Mouse (Mus musculus) hindbrain, embryonic 14.5 days (tissue): Measurements from ENCODE around the gene Gm12184. TPM values are rescaled to one million over a fixed set of nuclear protein-coding genes. Genes with fewer than 3 reads are reported as not detected.

Experiments used
- ATAC-seq: fragments of 200-750 bp; cut with Nextera tagmentation; 2 replicates; pipeline ENCODE4 v1.8.0; 2017; ENCODE audit warnings: moderate number of reproducible peaks, mild to moderate bottlenecking, moderate TSS enrichment, moderate library complexity; ENCODE audit not compliant: low FRiP score
- DNase-seq: peaks from one replicate; pipeline ENCODE4 v3.0.0-alpha.2; 2015; ENCODE audit warnings: low spot score
- H3K27ac ChIP-seq: fragments of 300-500 bp; sonication (generic); 2 replicates; pipeline ENCODE4 v1.5.1; 2014; ENCODE audit warnings: mild to moderate bottlenecking, moderate library complexity
- H3K27me3 ChIP-seq: fragments of 300-500 bp; sonication (generic); 2 replicates; pipeline ENCODE4 v1.6.1; 2014; ENCODE audit warnings: mild to moderate bottlenecking, low read length, mixed read lengths; ENCODE audit not compliant: control insufficient read depth, insufficient read depth
- H3K36me3 ChIP-seq: fragments of 300-500 bp; sonication (generic); replicated peaks from 2 replicates; pipeline ENCODE4 v1.6.1; 2014; ENCODE audit not compliant: control insufficient read depth, insufficient read depth
- H3K4me1 ChIP-seq: fragments of 300-500 bp; sonication (generic); replicated peaks from 2 replicates; pipeline ENCODE4 v1.6.1; 2014; ENCODE audit warnings: antibody characterized with exemption, low read length, mixed read lengths; ENCODE audit not compliant: control insufficient read depth, insufficient read depth
- H3K4me2 ChIP-seq: fragments of 300-500 bp; sonication (generic); replicated peaks from 2 replicates; pipeline ENCODE4 v1.6.1; 2014; ENCODE audit warnings: mild to moderate bottlenecking, moderate library complexity
- H3K4me3 ChIP-seq: fragments of 300-500 bp; sonication (generic); replicated peaks from 2 replicates; pipeline ENCODE4 v1.5.1; 2014; ENCODE audit warnings: mild to moderate bottlenecking, low read length
- H3K9ac ChIP-seq: fragments of 300-500 bp; sonication (generic); 2 replicates; pipeline ENCODE4 v1.6.1; 2014
- H3K9me3 ChIP-seq: fragments of 300-500 bp; sonication (generic); 2 replicates; pipeline ENCODE4 v1.6.1; 2016; ENCODE audit warnings: low read length; ENCODE audit not compliant: control insufficient read depth
- WGBS: fragments of 180-500 bp; shearing (Covaris S2); extraction: QIAGEN DNeasy Blood & Tissue Kit; methylation state at CpG from one replicate; pipeline ENCODE4 v1.1.7; 2014; 5-methylcytosine and 5-hydroxymethylcytosine counted together
- polyA plus RNA-seq: library from polyadenylated mRNA; unstranded; fragments of >200 nt; fragmentation: Nextera tagmentation; extraction: Ambion mirVana; gene quantifications from 2 replicates; pipeline ENCODE4 v1.2.1, GENCODE M21; 2014

Gm12184 gene
- polyA plus RNA-seq, 1 experiment from 2014 or later: 1.6 TPM

DNA sequence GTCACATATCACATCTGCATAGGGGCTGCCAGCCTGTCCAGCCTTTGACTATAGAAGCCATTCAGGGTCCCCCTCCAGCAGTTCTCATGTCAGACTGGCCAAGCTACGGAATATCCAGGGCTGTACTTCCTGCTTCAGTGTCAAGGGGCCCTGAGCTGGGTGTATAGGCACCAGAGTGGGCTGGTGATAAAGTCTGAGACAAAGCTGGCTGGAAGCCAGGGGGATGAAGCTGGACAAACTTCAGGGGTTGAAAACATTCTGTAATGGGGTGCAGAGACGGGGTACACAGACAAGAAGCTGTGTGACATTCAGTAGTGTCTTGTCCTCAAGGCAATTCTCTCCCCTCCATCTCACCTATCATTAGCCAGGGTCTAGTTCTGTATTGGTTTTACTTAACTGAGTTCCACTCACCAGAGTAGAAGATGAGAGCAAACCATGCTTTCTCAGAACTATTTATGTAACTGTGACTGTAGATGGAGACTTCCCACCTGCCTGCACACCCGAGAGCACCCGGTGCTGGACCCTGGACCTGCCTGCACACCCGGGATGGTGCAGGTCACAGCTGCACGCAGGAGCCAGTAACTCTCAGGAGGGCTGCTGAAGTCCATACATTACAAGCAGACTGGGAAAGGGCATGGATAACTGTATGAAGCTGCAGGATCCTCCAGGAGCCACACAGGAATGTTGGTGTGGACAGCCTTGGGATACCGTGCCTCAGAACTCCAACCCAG is 43.1 kb upstream of the Gm12184 start:
- Histone ChIP-seq H3K4me2 (peak overlapping the region; percentile 60), H3K9ac (no peak overlapping the region), H3K27ac (no peak overlapping the region), H3K9me3 (no peaks in the 10 kb centered on the region), H3K27me3 (peaks cover 8% of the 10 kb centered on the region; the same call in 1 of the 2 replicates), H3K4me1 (peaks cover 15% of the 10 kb centered on the region), H3K4me3 (no peak overlapping the region), H3K36me3 (no peaks in the 10 kb centered on the region)
- 78% methylated on average over 7 of the region's 7 CpGs for WGBS
- no peak for ATAC-seq
- DNase-seq: no peak

DNA sequence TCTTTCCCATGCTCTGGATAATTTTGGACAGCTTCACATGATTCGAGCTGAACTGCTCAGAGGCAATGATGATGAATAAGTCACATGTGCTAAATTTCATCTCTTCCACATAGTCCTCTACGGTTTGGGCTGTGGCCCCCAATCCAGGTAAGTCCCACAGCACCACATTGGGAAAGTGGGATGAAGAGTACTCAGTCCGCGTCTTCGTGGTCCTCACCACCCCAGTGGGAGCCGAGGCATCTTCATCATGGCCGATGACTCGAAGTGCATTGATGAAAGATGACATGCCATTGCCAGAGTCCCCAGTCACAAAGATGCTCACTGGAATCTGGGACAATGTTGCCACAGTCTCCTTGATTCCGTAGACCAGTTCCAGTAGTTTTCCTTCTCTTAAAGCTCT is 40.0 kb upstream of the Gm12184 start:
- no peak overlapping the region for H3K4me2 ChIP-seq
- WGBS: 97% methylated on average over 9 of the region's 9 CpGs

DNA sequence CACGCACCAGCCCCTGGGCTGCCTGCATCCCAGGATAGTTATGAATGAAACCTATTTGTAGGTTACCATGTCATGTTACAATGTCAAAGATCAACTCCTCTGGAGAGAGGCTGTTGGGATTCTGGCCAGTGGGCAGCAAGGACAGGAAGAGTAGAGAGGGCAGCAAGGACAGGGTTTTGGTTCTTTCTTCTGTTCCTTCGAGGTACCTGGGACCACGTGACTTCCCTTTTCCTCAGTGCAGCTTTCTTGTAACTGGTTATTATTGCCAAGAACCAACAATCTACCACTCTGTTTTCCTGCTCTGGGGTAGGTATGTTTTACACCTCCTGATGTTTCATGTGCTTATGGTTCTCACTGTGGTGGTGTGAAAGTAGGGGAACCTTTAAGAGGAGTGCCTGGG is 37.4 kb upstream of the Gm12184 start:
- H3K27me3 ChIP-seq: no peaks in the 10 kb centered on the region
- ATAC-seq: no peak
- 88% methylated on average over 3 of the region's 3 CpGs for WGBS

More for the DNA sequence above, 40.0 kb upstream of the Gm12184 start:
- Histone ChIP-seq H3K36me3 (no peaks in the 10 kb centered on the region), H3K4me1 (peaks cover 10% of the 10 kb centered on the region), H3K9me3 (no peaks in the 10 kb centered on the region), H3K27ac (no peak overlapping the region), H3K4me3 (no peak overlapping the region), H3K27me3 (no peaks in the 10 kb centered on the region), H3K9ac (no peak overlapping the region)
- ATAC-seq: no peak
- DNase-seq: no peak

DNA sequence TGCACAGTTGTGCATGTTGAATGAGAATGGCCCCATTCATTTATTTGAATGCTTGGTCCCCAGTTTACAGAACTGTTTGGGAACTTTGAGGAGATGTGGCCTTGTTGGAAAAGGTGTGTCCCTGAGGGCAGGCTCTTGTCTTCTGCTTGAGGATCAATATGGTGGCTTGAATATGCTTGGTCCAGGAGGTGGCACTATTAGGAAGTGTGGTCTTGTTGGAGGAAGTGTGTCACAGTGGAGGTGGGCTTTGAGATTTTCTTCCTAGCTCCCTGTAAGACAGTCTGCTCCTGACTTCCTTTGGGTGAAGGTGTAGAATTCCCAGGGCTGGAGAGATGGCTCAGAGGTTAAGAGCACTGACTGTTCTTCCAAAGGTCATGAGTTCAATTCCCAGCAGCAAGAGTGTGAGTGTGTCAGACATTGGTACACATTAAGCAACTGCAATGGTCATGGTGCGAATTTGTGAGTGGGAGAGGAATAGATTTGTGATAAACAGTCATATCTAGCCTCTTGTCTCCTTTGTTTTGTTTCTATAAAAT is 36.4 kb upstream of the Gm12184 start:
- H3K27ac ChIP-seq: no peak overlapping the region
- H3K9ac ChIP-seq: no peak overlapping the region
- H3K4me1 ChIP-seq: peaks cover 5% of the 10 kb centered on the region; the same call in 1 of the 2 replicates
- H3K9me3 ChIP-seq: no peaks in the 10 kb centered on the region
- no peaks in the 10 kb centered on the region for H3K36me3 ChIP-seq
- ATAC-seq (no peak), DNase-seq (no peak)
- H3K4me2 ChIP-seq: no peak overlapping the region
- H3K4me3 ChIP-seq: no peak overlapping the region
- WGBS: 90% methylated on average over 1 of the region's 1 CpGs
- H3K27me3 ChIP-seq: no peaks in the 10 kb centered on the region

More for the DNA sequence above, 37.4 kb upstream of the Gm12184 start:
- Histone ChIP-seq H3K4me2 (no peak overlapping the region), H3K4me1 (no peaks in the 10 kb centered on the region), H3K4me3 (no peak overlapping the region), H3K9me3 (no peaks in the 10 kb centered on the region), H3K27ac (no peak overlapping the region), H3K9ac (no peak overlapping the region), H3K36me3 (no peaks in the 10 kb centered on the region)
- no peak for DNase-seq

DNA sequence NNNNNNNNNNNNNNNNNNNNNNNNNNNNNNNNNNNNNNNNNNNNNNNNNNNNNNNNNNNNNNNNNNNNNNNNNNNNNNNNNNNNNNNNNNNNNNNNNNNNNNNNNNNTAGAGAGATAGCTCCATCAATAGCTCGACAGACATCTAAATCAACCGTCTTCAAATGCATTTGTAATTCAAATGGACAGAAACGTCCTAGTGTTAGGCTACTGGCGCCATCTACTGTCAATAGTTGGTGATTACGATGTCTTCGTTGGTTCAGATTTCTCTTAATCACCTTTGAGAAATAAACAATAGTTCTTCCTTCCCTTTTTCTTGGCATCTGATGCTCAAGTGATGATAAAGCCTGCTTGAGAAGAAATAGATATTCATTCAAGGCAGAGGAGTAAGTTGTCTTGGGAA is 32.6 kb upstream of the Gm12184 start:
- H3K9me3 ChIP-seq: no peaks in the 10 kb centered on the region
- H3K9ac ChIP-seq: no peak overlapping the region
- H3K36me3 ChIP-seq: no peaks in the 10 kb centered on the region
- DNase-seq (peak; percentile 90), ATAC-seq (no peak)
- H3K4me3 ChIP-seq: peak overlapping the region; percentile 44
- peaks cover 14% of the 10 kb centered on the region; the same call in 1 of the 2 replicates for H3K4me1 ChIP-seq
- 0% methylated on average over 6 of the region's 6 CpGs for WGBS
- no peak overlapping the region for H3K27ac ChIP-seq
- no peaks in the 10 kb centered on the region for H3K27me3 ChIP-seq
- peak overlapping the region; percentile 72 for H3K4me2 ChIP-seq

DNA sequence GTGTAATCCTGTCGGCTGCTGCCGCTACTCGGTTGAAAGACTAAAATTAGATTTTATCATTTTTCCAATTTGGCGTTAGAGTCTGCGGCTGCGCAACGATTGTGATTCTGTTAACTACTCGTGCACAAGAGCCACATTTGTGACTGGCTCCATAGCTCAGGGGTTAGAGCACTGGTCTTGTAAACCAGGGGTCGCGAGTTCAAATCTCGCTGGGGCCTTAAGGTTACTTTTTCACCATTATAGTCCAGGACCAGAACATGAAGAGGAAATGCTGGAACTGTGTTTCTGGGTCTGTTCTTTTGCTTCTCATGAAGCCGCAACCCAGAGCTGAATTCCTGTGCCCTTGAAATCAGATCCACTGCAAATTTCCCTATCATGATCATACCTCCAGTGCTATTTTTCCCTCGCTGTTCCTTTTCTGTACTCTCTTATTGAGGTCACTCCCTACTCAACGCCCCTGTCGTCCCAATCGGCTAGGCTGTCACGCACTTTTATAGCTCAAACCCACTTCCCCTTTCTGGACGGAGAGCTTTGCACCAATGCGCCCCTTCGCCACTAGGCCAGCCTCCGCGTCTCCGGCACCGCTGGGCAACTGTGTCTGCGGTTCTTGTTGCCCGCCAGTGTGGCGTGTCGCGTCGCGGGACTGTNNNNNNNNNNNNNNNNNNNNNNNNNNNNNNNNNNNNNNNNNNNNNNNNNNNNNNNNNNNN is 27.2 kb upstream of the Gm12184 start:
- under 1% methylated on average over 31 of the region's 31 CpGs for WGBS

DNA sequence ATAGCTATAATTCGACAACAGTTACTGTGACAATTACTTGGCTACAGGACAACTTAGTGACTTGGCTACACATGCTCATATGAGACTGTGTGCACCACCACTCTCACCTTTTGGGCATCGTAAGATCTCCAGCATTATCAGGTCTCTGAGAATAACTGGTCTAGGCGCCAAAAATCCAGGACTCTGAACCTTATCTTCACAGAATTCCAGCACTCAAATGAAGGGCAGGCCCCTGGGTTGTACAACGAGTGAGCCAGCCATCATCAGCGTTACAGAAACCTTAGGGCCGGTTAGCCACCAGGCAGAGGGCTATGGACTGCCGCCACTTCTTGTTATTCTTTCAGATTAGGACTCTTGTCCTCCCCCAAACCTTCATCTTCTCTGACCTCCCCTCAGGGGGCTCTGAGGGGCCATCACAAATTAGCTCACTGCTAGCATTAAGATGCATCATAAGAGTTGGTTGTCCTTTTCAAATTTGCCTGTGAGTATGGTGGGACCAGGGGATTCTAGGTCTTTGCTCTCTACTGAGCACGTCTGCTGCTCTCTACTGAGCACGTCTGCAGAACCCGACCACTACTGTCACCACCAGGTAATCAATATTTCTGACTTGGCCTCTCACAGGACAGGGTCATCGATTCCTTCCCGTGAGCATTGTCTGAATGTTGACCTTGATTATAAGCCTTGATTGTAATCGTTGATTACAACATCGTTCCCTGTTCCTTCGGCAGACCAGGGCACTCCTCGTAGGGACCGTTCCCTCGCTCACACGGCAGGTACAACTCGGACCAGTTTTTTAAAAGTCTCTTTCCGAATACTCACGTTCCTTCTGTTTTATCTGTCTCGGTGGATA is 26.4 kb upstream of the Gm12184 start:
- H3K9ac ChIP-seq: peak overlapping the region; percentile 58
- no peaks in the 10 kb centered on the region for H3K36me3 ChIP-seq
- no peaks in the 10 kb centered on the region for H3K9me3 ChIP-seq
- peak; percentile 26 for ATAC-seq
- H3K4me3 ChIP-seq: peak overlapping the region; percentile 44
- H3K27me3 ChIP-seq: 0 out of 2 replicates have a peak, but pooled peaks cover 3% of the 10 kb centered on the region
- no peak for DNase-seq
- peaks cover 19% of the 10 kb centered on the region for H3K4me1 ChIP-seq
- peak overlapping the region; percentile 72 for H3K4me2 ChIP-seq
- 8% methylated on average over 23 of the region's 23 CpGs for WGBS
- peak overlapping the region; percentile 68 for H3K27ac ChIP-seq

More for the DNA sequence above, 27.2 kb upstream of the Gm12184 start:
- Histone ChIP-seq H3K36me3 (no peaks in the 10 kb centered on the region), H3K4me2 (peak overlapping the region; percentile 72), H3K4me1 (peaks cover 24% of the 10 kb centered on the region), H3K27me3 (0 out of 2 replicates have a peak, but pooled peaks cover 2% of the 10 kb centered on the region), H3K4me3 (peak overlapping the region; percentile 44), H3K9me3 (no peaks in the 10 kb centered on the region), H3K9ac (peak overlapping the region; percentile 58), H3K27ac (no peak overlapping the region; the same call in 1 of the 2 replicates)
- peak; percentile 97 for DNase-seq
- peak; percentile 80 for ATAC-seq

DNA sequence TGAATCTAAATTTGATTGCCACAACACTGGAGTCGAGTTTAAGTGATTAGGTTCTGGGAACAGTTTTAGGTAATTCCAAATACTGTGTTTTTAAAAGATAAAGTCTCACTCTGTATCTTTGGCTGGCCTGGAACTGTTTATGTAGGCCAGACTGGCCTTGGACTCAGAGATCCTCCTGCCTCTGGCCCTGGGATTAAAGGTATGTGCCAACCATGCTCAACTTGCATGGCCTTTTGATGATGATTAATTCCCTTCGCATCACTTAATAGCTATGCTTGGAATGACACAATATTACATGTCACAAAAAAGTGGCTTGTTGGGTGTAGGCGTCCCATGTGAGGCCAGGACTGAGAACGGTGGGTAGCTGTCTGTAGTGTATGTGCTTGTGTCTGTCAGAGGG is 25.7 kb upstream of the Gm12184 start:
- Histone ChIP-seq H3K4me2 (peak overlapping the region; percentile 72), H3K36me3 (no peaks in the 10 kb centered on the region), H3K27me3 (0 out of 2 replicates have a peak, but pooled peaks cover 3% of the 10 kb centered on the region), H3K9ac (peak overlapping the region; percentile 58; the same call in 1 of the 2 replicates), H3K27ac (peak overlapping the region; percentile 68; the same call in 1 of the 2 replicates), H3K9me3 (no peaks in the 10 kb centered on the region), H3K4me3 (peak overlapping the region; percentile 44), H3K4me1 (peaks cover 19% of the 10 kb centered on the region)
- DNase-seq: no peak
- 72% methylated on average over 4 of the region's 4 CpGs for WGBS
- ATAC-seq: no peak
